Mouse (Mus musculus): ENCODE results near the gene Eno3. TPM values are rescaled to one million over a fixed set of nuclear protein-coding genes. Genes with fewer than 3 reads are reported as not detected.

Gene Eno3
- total RNA-seq (2017), result 236 to 452 TPM (median 414 TPM) in 3 replicates

DNA sequence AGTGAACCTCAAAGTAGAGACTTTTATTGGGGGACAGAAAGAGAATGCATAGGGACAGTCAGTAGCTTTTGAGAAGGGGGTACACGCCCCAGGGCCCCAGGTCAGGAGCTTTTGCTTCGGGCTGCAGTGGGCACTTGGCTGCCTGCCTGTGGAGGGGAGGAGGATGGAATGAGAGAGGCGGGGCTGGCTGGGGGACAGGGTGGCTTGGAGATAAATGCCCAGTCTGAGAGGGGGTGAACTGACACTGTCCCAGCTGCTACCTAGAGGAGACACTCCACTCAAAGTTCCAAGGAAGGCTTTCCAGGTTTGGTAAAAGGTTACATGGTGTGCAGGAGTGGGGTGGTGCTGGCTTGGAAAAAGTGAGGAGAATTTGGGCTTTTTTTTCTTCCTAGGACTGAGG lies at the start of gene Eno3:
TSS of gene Eno3 (plus strand) at position 239 of the 400 bp plus-strand sequence.
- no peak for ATAC-seq (replicated peaks; ENCODE audit: insufficient number of reproducible peaks, low FRiP score, low TSS enrichment, poor library complexity, severe bottlenecking)

DNA sequence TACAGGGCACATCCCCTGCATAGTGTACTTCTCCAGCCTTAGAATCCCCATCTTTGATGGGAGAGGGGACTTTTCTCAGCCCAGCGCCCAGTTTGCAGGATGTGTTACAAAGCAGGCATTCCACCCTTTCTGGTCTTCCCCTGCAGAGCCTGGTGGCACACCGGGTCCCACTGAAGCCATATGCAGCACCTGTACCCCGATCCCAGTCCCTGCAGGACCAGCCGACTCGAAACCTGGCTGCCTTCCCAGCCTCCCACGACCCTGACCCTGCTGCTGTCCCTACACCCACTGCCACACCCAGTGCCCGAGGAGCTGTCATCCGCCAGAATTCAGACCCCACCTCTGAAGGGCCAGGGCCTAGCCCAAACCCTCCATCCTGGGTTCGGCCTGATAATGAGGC lies 49.4 kb upstream of the Eno3 start:
- ATAC-seq (replicated peaks; ENCODE audit: insufficient number of reproducible peaks, low FRiP score, low TSS enrichment, poor library complexity, severe bottlenecking), result no peak

GRCm38 (mm10) chr11:70608381-70609066 lies 48.5 kb upstream of the Eno3 start:
- ATAC-seq (replicated peaks; ENCODE audit: insufficient number of reproducible peaks, low FRiP score, low TSS enrichment, poor library complexity, severe bottlenecking), result no peak

- ATAC-seq (replicated peaks; ENCODE audit: insufficient number of reproducible peaks, low FRiP score, low TSS enrichment, poor library complexity, severe bottlenecking), result no peak
These were observed 46.2 kb upstream of the Eno3 start for GRCm38 (mm10) chr11:70610752-70611151.

DNA sequence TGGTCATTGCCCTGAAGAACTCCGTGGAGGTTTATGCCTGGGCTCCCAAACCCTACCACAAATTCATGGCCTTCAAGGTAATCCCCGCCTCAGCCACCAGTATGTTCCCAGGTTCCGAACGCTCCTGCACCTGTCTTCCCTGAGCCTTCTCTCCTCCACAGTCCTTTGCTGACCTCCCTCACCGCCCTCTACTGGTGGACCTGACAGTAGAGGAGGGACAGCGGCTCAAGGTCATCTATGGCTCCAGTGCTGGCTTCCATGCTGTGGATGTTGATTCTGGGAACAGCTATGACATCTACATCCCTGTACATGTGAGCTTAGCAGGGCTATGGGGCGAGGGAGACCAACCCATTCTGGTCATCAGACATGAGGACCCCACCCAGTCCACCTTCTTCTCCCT lies 44.5 kb upstream of the Eno3 start:
- ATAC-seq (replicated peaks; ENCODE audit: insufficient number of reproducible peaks, low FRiP score, low TSS enrichment, poor library complexity, severe bottlenecking), result no peak

DNA sequence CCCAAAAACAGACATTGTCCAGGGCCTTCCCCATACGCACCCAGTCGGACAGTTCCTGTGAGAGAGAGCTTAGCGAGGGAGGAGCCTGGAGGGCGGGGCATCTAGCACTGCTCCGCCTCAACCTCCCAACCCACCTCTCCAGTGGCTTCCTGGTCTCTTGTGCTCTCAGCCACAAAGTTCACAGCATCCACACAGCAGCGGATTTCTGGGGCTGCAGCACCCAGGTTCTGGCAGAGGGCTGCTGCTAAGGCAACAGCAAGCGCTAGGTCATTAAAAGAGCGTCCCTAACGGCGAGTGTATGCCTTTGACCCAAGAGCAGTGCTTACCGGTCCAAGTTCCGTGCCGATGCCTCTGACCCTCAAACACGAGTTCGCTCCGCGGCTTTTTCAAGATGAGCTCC lies 41.9 kb upstream of the Eno3 start:
- peak; percentile 89 for ATAC-seq (replicated peaks; ENCODE audit: insufficient number of reproducible peaks, low FRiP score, low TSS enrichment, poor library complexity, severe bottlenecking)

DNA sequence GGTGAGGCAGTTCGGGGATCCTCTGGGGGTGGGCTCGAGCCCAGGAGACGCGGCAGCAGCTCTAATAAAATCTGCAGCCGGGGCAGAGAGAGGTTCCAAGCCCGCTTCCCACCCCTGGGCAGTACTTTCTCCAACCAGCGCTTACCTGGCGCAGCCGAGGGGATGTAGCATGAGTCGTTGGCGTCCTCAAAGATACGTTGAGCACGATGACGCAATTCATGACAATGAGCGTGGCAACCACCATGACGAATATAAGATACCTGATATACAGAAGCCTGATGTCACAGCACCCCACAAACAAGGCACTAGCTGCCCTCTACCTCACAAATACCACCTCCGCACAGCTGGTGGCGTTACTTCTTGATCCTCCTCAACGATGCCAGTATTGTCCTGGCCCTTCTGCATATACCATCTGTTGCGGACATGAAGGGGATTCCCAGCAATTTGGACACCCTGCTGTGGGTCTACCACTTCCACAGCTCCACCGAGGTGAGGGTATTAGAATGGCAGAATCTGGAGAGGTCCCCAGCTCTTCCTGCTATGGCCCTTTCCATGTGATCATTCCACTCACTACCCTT lies 41.4 kb upstream of the Eno3 start, which contains the start of gene 4930544D05Rik:
TSS of gene 4930544D05Rik (plus strand) at position 333 of the 578 bp plus-strand sequence.
- no peak for ATAC-seq (replicated peaks; ENCODE audit: insufficient number of reproducible peaks, low FRiP score, low TSS enrichment, poor library complexity, severe bottlenecking)

DNA sequence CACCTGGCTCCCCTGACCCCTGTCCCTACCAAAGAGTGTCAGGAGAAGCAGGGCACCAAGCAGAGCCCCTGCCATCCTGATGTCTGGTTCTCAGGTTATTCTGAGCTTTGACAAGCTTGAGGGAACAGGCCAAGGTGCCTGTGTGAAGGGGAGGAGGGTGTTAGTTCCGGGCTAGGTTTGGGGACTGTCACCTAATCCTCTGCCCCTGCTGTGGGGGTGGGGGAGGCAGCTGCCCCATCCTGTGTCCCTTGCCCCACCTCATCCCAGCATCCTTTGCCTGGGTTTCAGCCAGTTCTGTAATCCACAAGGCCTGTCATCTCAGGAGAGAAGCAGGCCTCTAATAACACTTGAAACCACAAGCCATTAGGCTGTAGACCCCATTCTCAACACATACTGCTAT lies 37.9 kb upstream of the Eno3 start, which contains the start of gene Chrne:
TSS of gene Chrne (minus strand) at position 116 of the 400 bp plus-strand sequence.
- no peak for ATAC-seq (replicated peaks; ENCODE audit: insufficient number of reproducible peaks, low FRiP score, low TSS enrichment, poor library complexity, severe bottlenecking)

GRCm38 (mm10) chr11:70621972-70622814 lies 34.8 kb upstream of the Eno3 start:
- ATAC-seq (replicated peaks; ENCODE audit: insufficient number of reproducible peaks, low FRiP score, low TSS enrichment, poor library complexity, severe bottlenecking), result no peak

- ATAC-seq (replicated peaks; ENCODE audit: insufficient number of reproducible peaks, low FRiP score, low TSS enrichment, poor library complexity, severe bottlenecking), result no peak
These were observed 33.8 kb upstream of the Eno3 start for GRCm38 (mm10) chr11:70623053-70623742.

- ATAC-seq (replicated peaks; ENCODE audit: insufficient number of reproducible peaks, low FRiP score, low TSS enrichment, poor library complexity, severe bottlenecking), result peak; percentile 69
These were observed 31.5 kb upstream of the Eno3 start for GRCm38 (mm10) chr11:70625473-70625872.

DNA sequence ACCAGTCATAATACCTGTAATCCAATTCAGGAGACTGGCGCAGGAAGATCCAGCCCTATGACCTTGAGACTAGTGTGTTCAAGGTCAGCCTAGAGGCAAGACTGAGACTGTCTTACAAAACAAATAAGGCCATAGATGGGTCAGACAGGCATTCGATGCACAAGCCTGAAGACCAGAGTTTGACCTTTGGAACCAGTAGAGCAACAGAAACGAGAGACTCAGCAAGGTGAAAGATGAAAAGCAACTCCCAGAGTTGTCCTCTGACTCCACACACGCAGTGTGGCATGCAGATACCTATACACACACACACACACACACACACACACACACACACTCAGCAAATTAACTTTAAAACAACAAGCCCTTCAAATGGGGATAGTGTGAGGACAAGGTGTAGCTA lies 30.1 kb upstream of the Eno3 start:
- ATAC-seq (replicated peaks; ENCODE audit: insufficient number of reproducible peaks, low FRiP score, low TSS enrichment, poor library complexity, severe bottlenecking), result no peak

DNA sequence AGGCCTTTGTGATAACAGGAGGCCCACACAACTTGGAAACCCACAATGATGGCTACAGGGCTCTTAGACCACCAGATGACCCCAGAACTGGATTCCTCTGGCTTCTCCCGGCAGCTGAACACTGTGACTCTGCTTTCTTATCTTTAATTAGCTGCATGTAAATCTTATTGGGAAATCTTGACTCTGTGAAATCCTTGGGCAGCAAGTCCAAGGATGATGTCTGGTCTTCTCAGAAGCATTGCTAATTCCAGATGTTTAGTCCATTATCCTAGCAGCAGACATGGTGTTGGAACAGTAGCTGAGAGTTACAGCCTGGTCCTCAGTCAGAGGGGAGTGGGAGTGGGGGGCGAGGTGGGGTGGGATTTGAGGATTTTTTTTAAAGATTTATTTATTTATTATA lies 28.6 kb upstream of the Eno3 start:
- ATAC-seq (replicated peaks; ENCODE audit: insufficient number of reproducible peaks, low FRiP score, low TSS enrichment, poor library complexity, severe bottlenecking), result no peak

DNA sequence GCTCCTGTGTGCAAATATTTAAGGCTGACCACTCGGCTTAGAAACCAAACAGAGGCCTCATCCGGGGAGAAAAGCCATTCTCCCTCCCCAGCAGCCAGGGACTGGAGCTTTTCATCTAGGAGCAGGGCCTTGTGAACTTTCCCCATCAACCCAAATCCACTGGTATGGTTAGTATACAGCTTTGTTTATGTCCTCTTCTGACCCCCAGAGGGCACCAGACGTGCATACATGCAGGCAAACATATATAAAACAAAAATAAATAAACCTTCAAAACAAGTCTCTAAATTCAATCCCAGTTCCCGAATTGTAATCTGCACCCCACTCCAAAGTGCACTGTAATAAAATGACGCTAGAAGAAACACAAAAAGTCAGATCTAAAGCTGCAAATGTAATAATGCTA lies 27.4 kb upstream of the Eno3 start:
- peak; percentile 57; the same call in 1 of the 2 replicates for ATAC-seq (replicated peaks; ENCODE audit: insufficient number of reproducible peaks, low FRiP score, low TSS enrichment, poor library complexity, severe bottlenecking)

- no peak for ATAC-seq (replicated peaks; ENCODE audit: insufficient number of reproducible peaks, low FRiP score, low TSS enrichment, poor library complexity, severe bottlenecking)
These were observed 26.9 kb upstream of the Eno3 start for GRCm38 (mm10) chr11:70630129-70630528.

- ATAC-seq (replicated peaks; ENCODE audit: insufficient number of reproducible peaks, low FRiP score, low TSS enrichment, poor library complexity, severe bottlenecking), result no peak
These were observed 21.4 kb upstream of the Eno3 start for GRCm38 (mm10) chr11:70635601-70636000.

- no peak for ATAC-seq (replicated peaks; ENCODE audit: insufficient number of reproducible peaks, low FRiP score, low TSS enrichment, poor library complexity, severe bottlenecking)
These were observed 19.2 kb upstream of the Eno3 start for GRCm38 (mm10) chr11:70637764-70638163.

DNA sequence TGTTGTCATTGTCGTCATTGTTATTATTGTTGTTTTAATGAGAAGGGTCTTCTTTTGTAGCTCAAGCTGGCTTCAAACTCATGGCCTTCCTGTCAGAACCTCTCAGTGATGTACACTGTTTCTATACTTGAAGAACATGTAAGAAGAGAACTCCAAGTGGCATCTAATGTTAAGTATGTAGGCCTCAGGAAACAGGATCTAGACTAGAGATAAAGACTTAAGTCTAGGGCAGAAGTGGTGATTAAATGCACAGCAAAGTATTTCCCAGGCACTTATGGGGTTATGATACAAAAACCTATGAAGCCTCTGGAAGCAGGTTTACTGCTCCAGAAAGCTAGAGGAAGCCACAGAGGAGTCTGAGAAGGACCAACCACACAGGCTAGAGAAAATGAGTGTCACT lies 18.7 kb upstream of the Eno3 start:
- no peak for ATAC-seq (replicated peaks; ENCODE audit: insufficient number of reproducible peaks, low FRiP score, low TSS enrichment, poor library complexity, severe bottlenecking)

- no peak for ATAC-seq (replicated peaks; ENCODE audit: insufficient number of reproducible peaks, low FRiP score, low TSS enrichment, poor library complexity, severe bottlenecking)
These were observed 18.2 kb upstream of the Eno3 start, which contains the start of gene Gp1ba for GRCm38 (mm10) chr11:70638714-70639278. Gene Gp1ba (plus strand): TSS chr11:70639122.
